Mouse (Mus musculus): ENCODE measurements around the gene Sumf1. TPM values are rescaled to one million over a fixed set of nuclear protein-coding genes. Genes with fewer than 3 reads are reported as not detected.

Gene Sumf1
- polyA plus RNA-seq, 1 experiment from 2014 or later = 24.7 TPM

GRCm38 (mm10) chr6:108206145-108206544 lies 20.8 kb upstream of the Sumf1 start:
- no peak overlapping the region for H3K4me2 ChIP-seq (replicated peaks)
- no peak overlapping the region for H3K9ac ChIP-seq
- H3K27me3 ChIP-seq = no peaks in the 10 kb centered on the region
- no peak for ATAC-seq (ENCODE audit: insufficient number of reproducible peaks, low FRiP score, low TSS enrichment, low read depth)
- no peak overlapping the region for H3K4me3 ChIP-seq (replicated peaks)
- WGBS = 76% methylated on average over 4 of the region's 4 CpGs
- no peaks in the 10 kb centered on the region for H3K9me3 ChIP-seq (replicated peaks)
- H3K27ac ChIP-seq (replicated peaks) = no peak overlapping the region
- no peaks in the 10 kb centered on the region for H3K4me1 ChIP-seq
- no peaks in the 10 kb centered on the region for H3K36me3 ChIP-seq

GRCm38 (mm10) chr6:108204322-108204721 lies 18.9 kb upstream of the Sumf1 start:
- WGBS = 82% methylated on average over 2 of the region's 2 CpGs
- H3K4me2 ChIP-seq (replicated peaks) = no peak overlapping the region

GRCm38 (mm10) chr6:108198286-108198685 lies 12.9 kb upstream of the Sumf1 start:
- H3K4me2 ChIP-seq (replicated peaks) = no peak overlapping the region
- no peaks in the 10 kb centered on the region for H3K4me1 ChIP-seq
- H3K27ac ChIP-seq (replicated peaks) = no peak overlapping the region
- no peaks in the 10 kb centered on the region for H3K36me3 ChIP-seq
- 83% methylated on average over 7 of the region's 7 CpGs for WGBS
- H3K9me3 ChIP-seq (replicated peaks) = no peaks in the 10 kb centered on the region
- no peak overlapping the region for H3K9ac ChIP-seq
- ATAC-seq (ENCODE audit: insufficient number of reproducible peaks, low FRiP score, low TSS enrichment, low read depth) = no peak
- H3K4me3 ChIP-seq (replicated peaks) = no peak overlapping the region
- no peaks in the 10 kb centered on the region for H3K27me3 ChIP-seq

More at GRCm38 (mm10) chr6:108204322-108204721, 18.9 kb upstream of the Sumf1 start:
- Histone ChIP-seq H3K27ac (replicated peaks) (no peak overlapping the region), H3K36me3 (no peaks in the 10 kb centered on the region), H3K27me3 (no peaks in the 10 kb centered on the region), H3K9ac (no peak overlapping the region), H3K9me3 (replicated peaks) (no peaks in the 10 kb centered on the region), H3K4me3 (replicated peaks) (no peak overlapping the region), H3K4me1 (no peaks in the 10 kb centered on the region)
- ATAC-seq (ENCODE audit: insufficient number of reproducible peaks, low FRiP score, low TSS enrichment, low read depth) = no peak

- 59% methylated on average over 4 of the region's 4 CpGs for WGBS
- ATAC-seq (ENCODE audit: insufficient number of reproducible peaks, low FRiP score, low TSS enrichment, low read depth) = no peak
These were observed 11.7 kb upstream of the Sumf1 start for GRCm38 (mm10) chr6:108197117-108197516.

GRCm38 (mm10) chr6:108196665-108197064 lies 11.3 kb upstream of the Sumf1 start:
- H3K9me3 ChIP-seq (replicated peaks) = no peaks in the 10 kb centered on the region
- 81% methylated on average over 7 of the region's 7 CpGs for WGBS
- no peak overlapping the region for H3K4me2 ChIP-seq (replicated peaks)
- no peak overlapping the region for H3K27ac ChIP-seq (replicated peaks)
- no peaks in the 10 kb centered on the region for H3K4me1 ChIP-seq
- no peaks in the 10 kb centered on the region for H3K36me3 ChIP-seq
- H3K9ac ChIP-seq = no peak overlapping the region
- no peak overlapping the region for H3K4me3 ChIP-seq (replicated peaks)
- no peaks in the 10 kb centered on the region for H3K27me3 ChIP-seq
- no peak for ATAC-seq (ENCODE audit: insufficient number of reproducible peaks, low FRiP score, low TSS enrichment, low read depth)

More at GRCm38 (mm10) chr6:108197117-108197516, 11.7 kb upstream of the Sumf1 start:
- Histone ChIP-seq H3K4me1 (no peaks in the 10 kb centered on the region), H3K27me3 (no peaks in the 10 kb centered on the region), H3K4me3 (replicated peaks) (no peak overlapping the region), H3K36me3 (no peaks in the 10 kb centered on the region), H3K27ac (replicated peaks) (no peak overlapping the region), H3K9ac (no peak overlapping the region), H3K4me2 (replicated peaks) (no peak overlapping the region), H3K9me3 (replicated peaks) (no peaks in the 10 kb centered on the region)

- H3K4me2 ChIP-seq (replicated peaks) = no peak overlapping the region
These were observed 7.2 kb upstream of the Sumf1 start for GRCm38 (mm10) chr6:108192632-108193031.

GRCm38 (mm10) chr6:108190690-108191089 lies 5.3 kb upstream of the Sumf1 start:
- 91% methylated on average over 1 of the region's 1 CpGs for WGBS
- no peak for ATAC-seq (ENCODE audit: insufficient number of reproducible peaks, low FRiP score, low TSS enrichment, low read depth)

More at GRCm38 (mm10) chr6:108192632-108193031, 7.2 kb upstream of the Sumf1 start:
- ATAC-seq (ENCODE audit: insufficient number of reproducible peaks, low FRiP score, low TSS enrichment, low read depth) = no peak
- Histone ChIP-seq H3K9me3 (replicated peaks) (no peaks in the 10 kb centered on the region), H3K4me3 (replicated peaks) (no peak overlapping the region), H3K36me3 (no peaks in the 10 kb centered on the region), H3K9ac (no peak overlapping the region), H3K27ac (replicated peaks) (no peak overlapping the region), H3K27me3 (0 out of 2 replicates have a peak, but pooled peaks cover 3% of the 10 kb centered on the region), H3K4me1 (no peaks in the 10 kb centered on the region)
- WGBS = 57% methylated on average over 4 of the region's 4 CpGs

GRCm38 (mm10) chr6:108185685-108186009 lies 265 bp upstream of the Sumf1 start:
- Histone ChIP-seq H3K9ac (peak overlapping the region; percentile 51; the same call in 1 of the 2 replicates), H3K9me3 (replicated peaks) (no peaks in the 10 kb centered on the region), H3K36me3 (no peaks in the 10 kb centered on the region), H3K27me3 (0 out of 2 replicates have a peak, but pooled peaks cover 3% of the 10 kb centered on the region), H3K27ac (replicated peaks) (no peak overlapping the region), H3K4me2 (replicated peaks) (peak overlapping the region; percentile 94), H3K4me3 (replicated peaks) (peak overlapping the region; percentile 85), H3K4me1 (peaks cover 6% of the 10 kb centered on the region)
- 10% methylated on average over 4 of the region's 4 CpGs for WGBS
- no peak for ATAC-seq (ENCODE audit: insufficient number of reproducible peaks, low FRiP score, low TSS enrichment, low read depth)

More at GRCm38 (mm10) chr6:108190690-108191089, 5.3 kb upstream of the Sumf1 start:
- no peak overlapping the region for H3K4me3 ChIP-seq (replicated peaks)
- H3K4me2 ChIP-seq (replicated peaks) = no peak overlapping the region
- no peak overlapping the region for H3K27ac ChIP-seq (replicated peaks)
- H3K27me3 ChIP-seq = 0 out of 2 replicates have a peak, but pooled peaks cover 3% of the 10 kb centered on the region
- no peaks in the 10 kb centered on the region for H3K36me3 ChIP-seq
- no peak overlapping the region for H3K9ac ChIP-seq
- H3K9me3 ChIP-seq (replicated peaks) = no peaks in the 10 kb centered on the region
- no peaks in the 10 kb centered on the region for H3K4me1 ChIP-seq

GRCm38 (mm10) chr6:108179087-108179486 lies 6.3 kb downstream of the Sumf1 start:
- H3K27me3 ChIP-seq = no peaks in the 10 kb centered on the region
- no peak overlapping the region for H3K4me2 ChIP-seq (replicated peaks)
- H3K9me3 ChIP-seq (replicated peaks) = no peaks in the 10 kb centered on the region
- H3K36me3 ChIP-seq = peaks cover 11% of the 10 kb centered on the region; the same call in 1 of the 2 replicates
- no peak overlapping the region for H3K4me3 ChIP-seq (replicated peaks)
- H3K9ac ChIP-seq = no peak overlapping the region
- no peaks in the 10 kb centered on the region for H3K4me1 ChIP-seq
- H3K27ac ChIP-seq (replicated peaks) = no peak overlapping the region
- 87% methylated on average over 2 of the region's 2 CpGs for WGBS
- ATAC-seq (ENCODE audit: insufficient number of reproducible peaks, low FRiP score, low TSS enrichment, low read depth) = no peak

- 77% methylated on average over 3 of the region's 3 CpGs for WGBS
- no peaks in the 10 kb centered on the region for H3K27me3 ChIP-seq
These were observed 11.2 kb downstream of the Sumf1 start for GRCm38 (mm10) chr6:108174181-108174580.

GRCm38 (mm10) chr6:108172219-108172618 lies 13.2 kb downstream of the Sumf1 start:
- Histone ChIP-seq H3K9me3 (replicated peaks) (no peaks in the 10 kb centered on the region), H3K27me3 (no peaks in the 10 kb centered on the region), H3K27ac (replicated peaks) (no peak overlapping the region), H3K4me1 (no peaks in the 10 kb centered on the region), H3K4me3 (replicated peaks) (no peak overlapping the region), H3K36me3 (peaks cover 30% of the 10 kb centered on the region), H3K4me2 (replicated peaks) (no peak overlapping the region), H3K9ac (no peak overlapping the region)
- 94% methylated on average over 1 of the region's 1 CpGs for WGBS
- no peak for ATAC-seq (ENCODE audit: insufficient number of reproducible peaks, low FRiP score, low TSS enrichment, low read depth)

More at GRCm38 (mm10) chr6:108174181-108174580, 11.2 kb downstream of the Sumf1 start:
- ATAC-seq (ENCODE audit: insufficient number of reproducible peaks, low FRiP score, low TSS enrichment, low read depth) = no peak; the same call in 1 of the 2 replicates
- H3K9me3 ChIP-seq (replicated peaks) = no peaks in the 10 kb centered on the region
- H3K4me1 ChIP-seq = no peaks in the 10 kb centered on the region
- H3K27ac ChIP-seq (replicated peaks) = no peak overlapping the region
- no peak overlapping the region for H3K4me2 ChIP-seq (replicated peaks)
- no peak overlapping the region for H3K9ac ChIP-seq
- H3K4me3 ChIP-seq (replicated peaks) = no peak overlapping the region
- H3K36me3 ChIP-seq = peaks cover 30% of the 10 kb centered on the region

GRCm38 (mm10) chr6:108169466-108169865 lies 15.9 kb downstream of the Sumf1 start:
- Histone ChIP-seq H3K9me3 (replicated peaks) (no peaks in the 10 kb centered on the region), H3K4me3 (replicated peaks) (no peak overlapping the region), H3K4me2 (replicated peaks) (no peak overlapping the region), H3K36me3 (peaks cover 25% of the 10 kb centered on the region), H3K4me1 (no peaks in the 10 kb centered on the region), H3K27ac (replicated peaks) (no peak overlapping the region), H3K27me3 (no peaks in the 10 kb centered on the region), H3K9ac (no peak overlapping the region)
- WGBS = 88% methylated on average over 3 of the region's 3 CpGs
- ATAC-seq (ENCODE audit: insufficient number of reproducible peaks, low FRiP score, low TSS enrichment, low read depth) = no peak
